Mouse (Mus musculus) midbrain, embryonic 16.5 days (tissue): ENCODE results near the gene Adgrv1. TPM values are rescaled to one million over a fixed set of nuclear protein-coding genes. Genes with fewer than 3 reads are reported as not detected.
A peak's percentile ranks its signal among the peaks of the same experiment; 100 is the strongest.

Experiments used
- ATAC-seq: fragments of 200-750 bp; cut with Nextera tagmentation; 2 replicates; pipeline ENCODE4 v1.8.0; 2017; ENCODE audit warnings: moderate TSS enrichment
- H3K27ac ChIP-seq: fragments of 300-500 bp; sonication (generic); 2 replicates; pipeline ENCODE4 v1.5.1; 2014; ENCODE audit warnings: mild to moderate bottlenecking, low read length, mixed read lengths
- H3K27me3 ChIP-seq: fragments of 300-500 bp; sonication (generic); 2 replicates; pipeline ENCODE4 v1.6.1; 2014; ENCODE audit warnings: low read depth, low read length, mixed read lengths; ENCODE audit not compliant: control insufficient read depth, insufficient read depth
- H3K36me3 ChIP-seq: fragments of 300-500 bp; sonication (generic); 2 replicates; pipeline ENCODE4 v1.6.1; 2014; ENCODE audit warnings: mild to moderate bottlenecking, low read length, moderate library complexity, mixed read lengths; ENCODE audit not compliant: control insufficient read depth, insufficient read depth
- H3K4me1 ChIP-seq: fragments of 300-500 bp; sonication (generic); 2 replicates; pipeline ENCODE4 v1.6.1; 2014; ENCODE audit warnings: mild to moderate bottlenecking, low read length, mixed read lengths; ENCODE audit not compliant: control insufficient read depth, insufficient read depth
- H3K4me2 ChIP-seq: fragments of 300-500 bp; sonication (generic); 2 replicates; pipeline ENCODE4 v1.6.1; 2014; ENCODE audit warnings: mild to moderate bottlenecking, low read length, mixed read lengths
- H3K4me3 ChIP-seq: fragments of 300-500 bp; sonication (generic); 2 replicates; pipeline ENCODE4 v1.5.1; 2014; ENCODE audit warnings: low read depth, mild to moderate bottlenecking, low read length, moderate library complexity, mixed read lengths
- H3K9ac ChIP-seq: fragments of 300-500 bp; sonication (generic); 2 replicates; pipeline ENCODE4 v1.6.1; 2014; ENCODE audit warnings: low read depth, low read length, mixed read lengths
- H3K9me3 ChIP-seq: fragments of 300-500 bp; sonication (generic); replicated peaks from 2 replicates; pipeline ENCODE4 v1.6.1; 2014; ENCODE audit warnings: mild to moderate bottlenecking, low read length, mixed read lengths; ENCODE audit not compliant: control insufficient read depth, poor library complexity, severe bottlenecking
- WGBS: fragments of 180-500 bp; shearing (Covaris S2); extraction: QIAGEN DNeasy Blood & Tissue Kit; methylation state at CpG from one replicate; pipeline ENCODE4 v1.1.7; 2014; 5-methylcytosine and 5-hydroxymethylcytosine counted together
- polyA plus RNA-seq: library from polyadenylated mRNA; unstranded; fragments of >200 nt; fragmentation: Nextera tagmentation; extraction: Ambion mirVana; gene quantifications from 2 replicates; pipeline ENCODE4 v1.2.1, GENCODE M21; 2015

The Adgrv1 gene
- polyA plus RNA-seq, result 6.6 and 13.0 TPM in 2 replicates

DNA sequence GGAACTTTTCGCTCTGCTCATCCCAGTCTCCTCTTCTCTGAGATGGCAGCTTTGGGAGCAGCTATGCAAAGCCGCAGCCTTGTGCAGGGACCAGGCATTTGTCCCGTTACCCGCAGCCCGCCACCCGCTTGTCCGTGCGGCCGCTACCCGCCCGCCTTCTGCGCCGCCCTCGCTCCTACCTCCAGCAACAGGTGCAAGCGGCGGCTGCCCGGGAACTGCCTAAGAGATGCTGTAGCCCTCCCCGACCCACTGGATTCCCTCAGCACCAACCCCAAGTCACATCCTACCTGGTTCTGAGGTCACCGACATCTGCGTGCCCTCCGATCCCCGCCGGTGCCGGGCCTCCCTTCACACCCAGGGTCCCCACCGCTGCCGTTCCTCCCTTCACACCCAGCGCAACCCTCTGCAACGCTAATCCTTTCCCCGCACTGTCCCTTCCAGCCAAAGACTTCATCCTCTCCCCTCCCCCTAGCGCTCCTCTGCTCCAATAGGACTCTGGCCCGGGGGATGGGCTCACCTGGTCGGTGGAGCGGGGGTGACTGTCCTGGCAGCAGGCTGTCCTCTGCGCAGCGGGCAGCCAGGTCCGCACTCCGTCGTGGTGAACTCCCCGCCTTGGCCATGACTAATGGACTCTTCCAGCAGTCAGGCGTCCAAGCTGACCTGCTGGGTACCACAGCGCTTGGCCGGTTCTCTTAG lies at the start of gene Adgrv1:
Gene Adgrv1, minus strand, starts transcription at position 435 of the 696 bp plus-strand sequence.
- under 1% methylated on average over 42 of the region's 42 CpGs for WGBS
- no peak within 1 kb of the TSS; the same call in 1 of the 2 replicates for H3K27ac ChIP-seq
- H3K4me1 ChIP-seq, result peaks cover 3% of the 10 kb centered on the region
- peak within 1 kb of the TSS; percentile 98 for H3K4me2 ChIP-seq
- H3K9ac ChIP-seq, result peak within 1 kb of the TSS; percentile 62
- no peaks in the 10 kb centered on the region for H3K9me3 ChIP-seq
- peak; percentile 99 for ATAC-seq
- no peaks in the 10 kb centered on the region; the same call in 1 of the 2 replicates for H3K27me3 ChIP-seq
- H3K36me3 ChIP-seq, result no peaks in the 10 kb centered on the region
- peak within 1 kb of the TSS; percentile 64 for H3K4me3 ChIP-seq

DNA sequence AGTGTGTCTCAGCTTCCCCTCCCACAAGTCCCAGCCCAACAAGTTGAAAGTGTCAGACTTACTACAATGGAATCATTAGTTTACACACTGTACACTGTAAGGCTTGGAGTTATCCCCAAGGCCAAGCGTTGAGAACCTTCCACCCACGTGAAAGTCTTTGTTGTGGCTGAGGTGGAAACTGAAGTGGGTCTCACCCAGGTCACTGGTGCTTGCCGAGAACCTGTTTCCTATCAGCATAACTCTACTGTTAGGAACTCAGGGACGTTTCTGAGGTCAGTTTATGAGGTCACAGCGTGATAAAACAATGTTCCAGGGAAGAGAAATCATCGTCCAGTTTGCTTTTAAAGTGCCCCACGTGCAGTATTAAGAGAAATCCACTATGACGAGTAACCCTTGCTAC lies 42.4 kb upstream of the Adgrv1 start:
- WGBS, result 87% methylated on average over 8 of the region's 8 CpGs
- H3K9me3 ChIP-seq, result no peaks in the 10 kb centered on the region
- H3K4me3 ChIP-seq, result no peak overlapping the region

DNA sequence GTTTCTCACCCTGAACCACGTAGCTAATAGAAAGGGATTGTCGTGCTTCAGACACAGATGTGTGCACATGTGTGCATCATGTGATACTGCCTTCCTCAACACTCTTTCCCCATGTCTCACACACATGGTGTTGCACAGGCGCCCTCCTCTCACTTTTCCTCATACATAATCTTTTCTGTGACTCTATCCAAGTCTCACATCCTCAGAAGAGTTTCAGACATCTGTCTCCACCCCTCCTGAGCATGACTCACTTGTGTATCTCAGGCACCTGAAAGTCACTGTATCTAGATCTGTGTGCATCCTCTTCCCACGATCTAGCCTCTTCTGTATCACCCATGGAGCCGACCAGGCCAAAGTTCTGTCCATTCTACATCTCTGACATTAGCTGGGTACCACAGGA lies 34.8 kb upstream of the Adgrv1 start:
- no peak overlapping the region for H3K4me2 ChIP-seq
- ATAC-seq, result no peak
- 90% methylated on average over 5 of the region's 5 CpGs for WGBS

More for the DNA sequence above, 42.4 kb upstream of the Adgrv1 start:
- Histone ChIP-seq H3K4me2 (no peak overlapping the region), H3K27ac (no peak overlapping the region), H3K4me1 (no peaks in the 10 kb centered on the region), H3K27me3 (no peaks in the 10 kb centered on the region), H3K36me3 (peaks cover 12% of the 10 kb centered on the region), H3K9ac (no peak overlapping the region)
- ATAC-seq, result no peak

DNA sequence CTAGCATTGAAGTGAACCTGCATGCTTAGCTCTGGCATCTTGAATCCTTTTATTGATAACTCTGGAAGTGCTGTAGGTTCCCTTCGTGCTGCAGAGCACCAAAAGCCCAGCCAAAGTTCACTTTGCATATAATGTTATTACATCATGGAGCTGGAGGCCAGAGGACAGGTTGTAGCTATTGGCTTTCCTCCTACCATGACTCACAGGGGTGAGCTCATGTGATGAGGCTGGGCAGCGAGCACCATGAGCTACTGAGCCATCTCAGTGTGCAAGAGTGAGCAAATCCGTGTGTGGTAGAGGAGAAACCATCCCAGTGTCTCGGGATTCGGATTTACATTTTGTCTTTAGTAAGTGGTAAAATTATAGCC lies 31.4 kb upstream of the Adgrv1 start:
- ATAC-seq, result no peak
- H3K4me3 ChIP-seq, result no peak overlapping the region
- H3K9me3 ChIP-seq, result no peaks in the 10 kb centered on the region
- H3K4me2 ChIP-seq, result no peak overlapping the region
- H3K9ac ChIP-seq, result no peak overlapping the region
- WGBS, result 94% methylated on average over 5 of the region's 5 CpGs
- H3K36me3 ChIP-seq, result peaks cover 14% of the 10 kb centered on the region
- H3K4me1 ChIP-seq, result peaks cover 1% of the 10 kb centered on the region; the same call in 1 of the 2 replicates
- H3K27ac ChIP-seq, result no peak overlapping the region
- no peaks in the 10 kb centered on the region for H3K27me3 ChIP-seq

More for the DNA sequence above, 34.8 kb upstream of the Adgrv1 start:
- Histone ChIP-seq H3K36me3 (peaks cover 23% of the 10 kb centered on the region), H3K9ac (no peak overlapping the region), H3K4me1 (no peaks in the 10 kb centered on the region), H3K9me3 (no peaks in the 10 kb centered on the region), H3K27me3 (no peaks in the 10 kb centered on the region), H3K4me3 (no peak overlapping the region), H3K27ac (no peak overlapping the region)

GRCm38 (mm10) chr13:81663566-81664330 lies 30.8 kb upstream of the Adgrv1 start:
- ATAC-seq, result peak; percentile 28; the same call in 1 of the 2 replicates
- no peak overlapping the region for H3K27ac ChIP-seq
- H3K9me3 ChIP-seq, result no peaks in the 10 kb centered on the region
- H3K27me3 ChIP-seq, result no peaks in the 10 kb centered on the region
- 84% methylated on average over 12 of the region's 12 CpGs for WGBS
- H3K4me3 ChIP-seq, result no peak overlapping the region
- no peak overlapping the region for H3K9ac ChIP-seq
- H3K4me1 ChIP-seq, result peaks cover 6% of the 10 kb centered on the region
- H3K4me2 ChIP-seq, result no peak overlapping the region
- H3K36me3 ChIP-seq, result peaks cover 10% of the 10 kb centered on the region

DNA sequence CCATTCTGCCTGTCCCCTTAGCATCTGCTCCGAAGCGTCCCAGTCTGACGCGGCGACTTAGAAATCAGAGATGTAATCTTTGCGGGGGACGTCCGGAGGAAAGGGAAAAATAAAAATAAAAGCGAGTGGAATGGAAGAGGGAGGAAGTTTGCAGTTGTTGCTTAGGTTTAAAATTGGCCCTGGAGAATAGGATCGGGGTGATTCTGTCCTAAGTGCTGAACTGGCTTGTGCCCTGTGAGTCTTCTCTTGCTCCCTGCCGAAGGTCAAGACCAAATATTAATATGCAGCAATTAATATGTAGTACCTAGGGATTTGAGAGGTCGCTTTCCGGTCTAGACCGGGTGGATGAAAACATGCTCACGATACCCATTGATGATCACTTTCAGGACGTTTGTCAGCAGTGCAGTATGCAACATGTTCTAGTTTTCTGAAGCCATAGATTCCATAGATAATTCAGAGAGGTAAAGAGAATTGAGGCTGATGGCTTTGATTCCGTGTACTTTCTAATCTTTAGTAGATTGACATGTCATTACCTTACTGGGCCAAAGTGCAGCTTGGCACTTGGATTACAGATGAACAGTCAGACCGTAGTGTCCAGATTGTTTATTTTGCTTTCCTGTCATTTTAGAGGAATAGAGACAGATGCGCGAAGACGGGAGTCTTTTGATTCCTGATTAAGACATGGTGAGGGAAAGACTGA lies 25.2 kb upstream of the Adgrv1 start:
- Histone ChIP-seq H3K9me3 (no peaks in the 10 kb centered on the region), H3K4me3 (peak overlapping the region; percentile 73), H3K27me3 (no peaks in the 10 kb centered on the region), H3K27ac (peak overlapping the region; percentile 89), H3K4me2 (peak overlapping the region; percentile 80), H3K9ac (peak overlapping the region; percentile 82), H3K4me1 (peaks cover 17% of the 10 kb centered on the region), H3K36me3 (no peaks in the 10 kb centered on the region)
- WGBS, result 4% methylated on average over 21 of the region's 21 CpGs
- ATAC-seq, result peak; percentile 33

DNA sequence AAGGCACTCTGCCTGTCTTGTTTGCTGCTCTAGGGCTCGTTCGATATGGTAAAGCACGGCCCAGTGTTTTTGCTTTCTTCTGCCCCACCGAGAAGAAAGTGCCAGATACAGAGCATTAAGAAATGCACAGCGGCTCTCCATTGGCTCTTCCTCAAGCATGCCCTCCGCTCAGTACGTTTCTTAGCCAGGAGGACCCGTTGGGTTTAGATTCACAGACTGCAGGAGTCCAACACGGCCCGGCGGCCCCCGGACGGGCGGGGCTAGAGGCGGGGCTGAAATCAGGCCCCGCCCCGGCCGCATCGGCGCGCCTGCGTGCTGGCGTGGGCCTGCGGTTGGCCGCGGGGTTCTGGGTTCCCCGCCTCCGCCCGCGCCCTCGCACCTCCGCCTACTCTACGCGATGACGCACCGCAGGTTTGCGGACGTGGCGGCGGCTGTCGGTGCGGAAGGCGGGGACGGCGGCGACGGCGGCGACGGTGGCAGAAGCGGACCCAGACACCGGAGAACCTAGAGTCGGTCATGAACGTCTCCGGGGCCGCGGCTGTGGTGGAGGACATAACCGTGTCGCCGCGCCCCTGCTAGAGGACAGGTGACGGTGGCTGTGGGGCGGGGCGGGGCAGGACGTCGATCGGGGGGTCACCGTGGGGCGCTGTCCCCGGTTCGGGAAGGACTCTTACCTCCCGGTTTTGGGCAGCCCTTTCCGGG lies 24.5 kb upstream of the Adgrv1 start, which contains the start of gene Lysmd3:
Gene Lysmd3, plus strand, starts transcription at position 313 of the 702 bp plus-strand sequence.
- H3K4me1 ChIP-seq, result peaks cover 17% of the 10 kb centered on the region
- H3K4me2 ChIP-seq, result peak within 1 kb of the TSS; percentile 80
- peak; percentile 99 for ATAC-seq
- peak within 1 kb of the TSS; percentile 89 for H3K27ac ChIP-seq
- no peaks in the 10 kb centered on the region for H3K9me3 ChIP-seq
- no peaks in the 10 kb centered on the region for H3K27me3 ChIP-seq
- under 1% methylated on average over 68 of the region's 73 CpGs for whole genome bisulfite sequencing
- no peaks in the 10 kb centered on the region for H3K36me3 ChIP-seq
- H3K9ac ChIP-seq, result peak within 1 kb of the TSS; percentile 82
- H3K4me3 ChIP-seq, result peak within 1 kb of the TSS; percentile 73

DNA sequence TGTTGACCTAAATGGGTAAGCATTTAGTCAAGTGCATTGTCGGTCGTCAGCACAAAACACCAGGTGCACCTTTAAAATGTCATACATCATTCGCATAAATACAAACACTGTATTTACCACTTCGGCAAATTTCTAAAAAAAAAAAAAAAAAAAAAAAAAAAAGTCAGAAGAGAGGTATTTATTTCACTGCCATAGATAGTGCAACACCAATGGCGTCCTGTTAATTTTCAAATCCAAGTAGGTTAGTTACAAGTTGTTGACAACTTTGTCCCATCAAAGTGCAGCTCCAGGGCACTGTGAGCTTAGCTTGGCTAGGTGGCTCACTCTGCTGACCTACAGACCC lies 24.0 kb upstream of the Adgrv1 start:
- H3K4me1 ChIP-seq, result peaks cover 17% of the 10 kb centered on the region
- peak overlapping the region; percentile 62 for H3K9ac ChIP-seq
- H3K27me3 ChIP-seq, result no peaks in the 10 kb centered on the region
- peak overlapping the region; percentile 66 for H3K4me2 ChIP-seq
- no peaks in the 10 kb centered on the region for H3K9me3 ChIP-seq
- peak overlapping the region; percentile 89 for H3K27ac ChIP-seq
- ATAC-seq, result no peak
- WGBS, result 11% methylated on average over 5 of the region's 5 CpGs
- H3K36me3 ChIP-seq, result no peaks in the 10 kb centered on the region
- H3K4me3 ChIP-seq, result peak overlapping the region; percentile 73
